Mouse (Mus musculus) heart, adult 2 months (tissue): ENCODE results near the gene C2cd2.

Source experiments
- CTCF ChIP-seq: fragments of 200-600 bp; IDR thresholded peaks from 2 replicates; pipeline ENCODE4 v1.8.1; 2022; ENCODE audit warnings: antibody characterized with exemption, mild to moderate bottlenecking, moderate library complexity
- EP300 ChIP-seq: fragments of 200-500 bp; IDR thresholded peaks from 2 replicates; pipeline ENCODE4 v1.6.1; 2011; ENCODE audit warnings: low read depth, low read length, control low read depth; ENCODE audit not compliant: insufficient read depth
- POLR2A ChIP-seq: fragments of 200-500 bp; IDR thresholded peaks from 2 replicates; pipeline ENCODE4 v1.6.1; 2011; ENCODE audit warnings: mild to moderate bottlenecking, low read depth, low read length, control low read depth; ENCODE audit not compliant: insufficient read depth

DNA sequence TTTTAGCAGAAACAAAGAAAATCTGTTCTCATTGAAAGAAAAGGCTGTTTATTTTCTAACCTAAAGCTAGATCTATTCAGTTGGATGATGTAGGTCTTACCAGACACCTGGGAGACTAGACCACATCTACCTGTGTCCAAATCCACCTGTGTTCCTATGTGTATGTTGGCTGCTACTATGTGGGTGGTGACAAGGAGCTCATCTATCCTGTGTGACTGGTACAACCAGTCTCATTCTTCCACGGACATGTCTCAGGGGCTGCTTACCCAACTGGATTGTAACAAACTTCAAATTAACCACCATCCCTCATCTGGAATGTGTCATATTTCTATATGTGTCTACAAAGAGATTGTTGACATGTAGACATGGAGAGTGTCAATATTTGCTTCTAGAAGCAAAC is 38.7 kb downstream of the C2cd2 start:
- TF ChIP-seq CTCF (no peak), EP300 (no peak), POLR2A (no peak)
